Mouse (Mus musculus) lung, adult 2 months (tissue): ENCODE data around the gene Maml3.

Experiments used
- CTCF ChIP-seq: fragments of 200-500 bp; IDR thresholded peaks from 2 replicates; pipeline ENCODE4 v1.5.1; 2011; ENCODE audit warnings: mild to moderate bottlenecking, low read length, control low read depth; ENCODE audit not compliant: insufficient read depth
- POLR2A ChIP-seq: fragments of 200-500 bp; IDR thresholded peaks from 2 replicates; pipeline ENCODE4 v1.6.1; 2011; ENCODE audit warnings: low read depth, mild to moderate bottlenecking, control low read depth, low read length, borderline replicate concordance; ENCODE audit errors: extremely low read depth

DNA sequence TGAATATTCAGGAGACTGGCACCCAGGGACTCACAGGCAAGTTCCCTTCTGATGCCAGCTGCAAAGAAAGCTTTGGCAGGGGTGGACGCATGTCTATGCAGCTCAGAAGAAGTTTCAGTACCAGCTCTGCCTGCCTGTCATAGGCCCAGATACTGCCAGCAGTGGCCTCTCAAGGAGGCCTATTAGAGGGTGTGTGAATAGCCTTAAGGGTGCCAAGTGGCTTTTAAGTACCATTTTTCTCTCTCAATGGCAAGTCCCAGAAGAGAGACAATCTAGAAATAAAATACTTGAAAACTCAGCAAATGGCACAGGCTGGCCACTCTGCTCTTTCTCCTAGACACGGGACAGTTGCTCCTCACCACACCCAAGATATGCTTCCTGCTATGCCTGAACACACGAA lies 157.7 kb downstream of the Maml3 start:
- no peak for TF ChIP-seq POLR2A
- no peak for TF ChIP-seq CTCF
